Mouse (Mus musculus) CD8-positive naive resting alpha-beta T cell, adult 2 months (primary cell): ENCODE measurements around the gene Med1.
"Not testable (repeated sequence)": the region's sequence is repeated elsewhere in the genome, so short reads cannot be mapped to it uniquely, and the experiment has no call there.

Experiments
- DNase-seq, 2 experiments: peaks; one replicate each; pipeline ENCODE4 v3.0.0; 2022; ENCODE audit warnings: low read depth in 2 of 2, low spot score in 2 of 2

Med1 gene

DNA sequence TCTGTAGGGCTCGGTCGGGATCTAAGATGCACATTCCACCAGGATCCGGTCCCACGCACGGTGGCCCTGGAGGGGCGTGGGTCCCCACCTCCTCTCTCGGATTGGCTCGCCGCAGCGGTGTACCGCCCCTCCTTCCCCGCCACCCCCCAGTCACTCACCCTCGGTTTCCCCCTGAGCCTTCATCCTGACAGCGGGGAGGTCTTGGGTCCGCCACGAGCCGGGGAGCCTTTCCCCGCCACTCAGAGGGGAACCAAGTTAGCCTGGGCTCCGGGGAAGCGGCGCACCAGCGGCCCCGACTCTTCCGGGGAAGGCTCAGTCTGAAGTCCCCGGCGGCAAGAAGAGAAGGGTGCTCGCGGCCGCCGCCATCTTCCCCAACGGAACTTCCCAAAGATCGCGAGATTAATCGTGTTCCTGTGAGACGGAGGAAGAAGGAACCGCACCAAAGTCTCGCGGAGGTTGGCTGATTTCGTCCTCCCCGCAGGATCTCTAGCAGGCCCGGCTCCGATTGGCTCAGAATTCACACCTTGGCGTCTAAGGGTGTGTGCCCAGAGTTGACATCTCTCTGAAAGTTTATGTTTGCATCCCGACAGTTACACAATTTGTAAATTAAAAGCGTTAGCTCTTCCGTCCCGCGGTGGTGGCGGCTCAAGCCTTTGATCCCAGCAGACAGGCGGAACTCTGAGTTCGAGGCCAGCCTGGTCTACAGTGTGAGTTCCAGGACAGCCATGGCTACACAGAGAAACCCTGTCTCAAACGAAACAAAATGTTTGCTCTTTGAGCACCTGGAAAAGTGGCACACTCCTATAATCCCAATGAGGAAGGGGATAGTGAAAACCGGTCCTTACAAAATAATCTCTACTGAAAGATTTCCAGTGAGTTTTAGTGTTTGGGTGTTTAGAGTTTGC is at the start of gene Med1:
Gene Med1 (minus strand): TSS at position 393 of the 905 bp plus-strand sequence.
- DNase-seq: peak; percentile 91 to 96

DNA sequence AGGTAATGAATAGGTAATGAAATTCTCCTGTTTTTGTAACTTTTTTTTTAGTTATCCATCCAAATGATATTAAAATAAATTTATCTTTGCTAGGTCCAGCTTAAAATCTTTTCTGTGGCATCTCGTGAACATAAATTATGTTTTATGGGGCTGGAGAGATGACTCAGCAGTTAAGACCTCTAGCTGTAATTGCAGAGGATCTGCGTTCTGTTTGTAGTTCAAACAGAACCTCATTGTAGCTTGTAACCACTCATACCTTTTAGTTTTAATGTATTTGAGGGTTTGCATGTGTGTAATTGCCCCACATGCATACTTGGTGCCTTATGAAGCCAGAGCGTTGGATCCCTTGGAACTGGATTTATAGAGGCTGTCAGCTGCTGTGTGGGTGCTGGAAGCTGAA is 45.9 kb upstream of the Med1 start:
- no peak for DNase-seq

- no peak for DNase-seq
Observed at GRCm38 (mm10) chr11:98238416-98238815, 45.3 kb upstream of the Med1 start.

DNA sequence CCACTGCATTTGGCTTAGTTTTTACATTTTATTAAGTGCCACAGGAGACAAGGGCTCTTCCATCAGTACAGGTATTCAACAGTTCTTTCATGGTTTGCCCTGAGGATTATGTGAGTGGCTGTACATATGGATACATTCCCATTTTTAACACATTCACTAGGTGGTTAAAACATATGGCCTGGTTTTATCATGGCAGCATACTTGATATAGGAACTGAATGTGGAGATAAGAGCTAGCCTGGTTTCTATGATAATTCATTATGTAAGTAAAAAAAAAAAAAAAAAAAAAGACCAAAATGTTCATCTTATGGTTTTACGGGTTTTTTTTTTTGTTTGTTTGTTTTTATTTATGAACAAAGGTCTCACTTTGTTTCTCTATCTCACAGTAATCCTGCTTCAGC is 33.3 kb upstream of the Med1 start:
- DNase-seq: no peak

GRCm38 (mm10) chr11:98213311-98213710 is 20.2 kb upstream of the Med1 start:
- no peak for DNase-seq

- not testable (repeated sequence) for DNase-seq
Observed at GRCm38 (mm10) chr11:98209661-98210060, 16.6 kb upstream of the Med1 start.

DNA sequence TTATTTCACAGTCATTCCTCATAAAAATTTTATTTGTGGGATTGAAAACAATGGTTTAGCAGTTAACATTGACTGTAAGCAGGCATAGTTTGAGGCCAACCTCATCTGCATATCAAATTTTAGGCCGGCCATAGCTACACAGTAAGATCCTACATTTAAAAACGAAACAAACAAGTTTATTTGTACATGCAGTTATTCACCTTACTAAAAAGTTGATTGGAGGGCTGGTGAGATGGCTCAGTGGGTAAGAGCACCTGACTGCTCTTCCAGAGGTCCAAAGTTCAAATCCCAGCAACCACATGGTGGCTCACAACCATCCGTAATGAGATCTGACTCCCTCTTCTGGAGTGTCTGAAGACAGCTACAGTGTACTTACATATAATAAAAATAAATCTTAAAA is 13.2 kb upstream of the Med1 start:
- not testable (repeated sequence) for DNase-seq

DNA sequence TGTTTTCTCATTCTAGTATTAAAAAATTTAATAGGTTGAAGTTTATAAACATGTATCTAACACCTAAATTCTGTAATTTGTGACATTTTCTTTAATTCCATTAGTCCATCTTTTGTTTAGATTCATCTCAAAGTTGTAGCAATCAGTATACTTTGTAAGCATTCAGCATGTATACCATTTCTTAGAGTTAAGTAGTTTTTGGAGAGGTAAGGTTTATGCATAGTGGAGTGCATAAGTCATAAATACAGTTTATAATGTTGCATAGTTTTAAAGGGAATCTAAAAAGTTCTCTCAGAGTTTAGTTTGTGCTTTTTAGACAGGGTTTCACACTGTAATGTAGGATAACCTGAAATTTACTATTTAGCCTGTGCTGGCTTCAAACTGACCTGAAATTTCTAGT is 12.4 kb upstream of the Med1 start:
- DNase-seq: no peak

- DNase-seq: no peak
Observed at GRCm38 (mm10) chr11:98203931-98204421, 10.9 kb upstream of the Med1 start.

GRCm38 (mm10) chr11:98203351-98203911 is 10.3 kb upstream of the Med1 start:
- peak; percentile 25 to 31 for DNase-seq

DNA sequence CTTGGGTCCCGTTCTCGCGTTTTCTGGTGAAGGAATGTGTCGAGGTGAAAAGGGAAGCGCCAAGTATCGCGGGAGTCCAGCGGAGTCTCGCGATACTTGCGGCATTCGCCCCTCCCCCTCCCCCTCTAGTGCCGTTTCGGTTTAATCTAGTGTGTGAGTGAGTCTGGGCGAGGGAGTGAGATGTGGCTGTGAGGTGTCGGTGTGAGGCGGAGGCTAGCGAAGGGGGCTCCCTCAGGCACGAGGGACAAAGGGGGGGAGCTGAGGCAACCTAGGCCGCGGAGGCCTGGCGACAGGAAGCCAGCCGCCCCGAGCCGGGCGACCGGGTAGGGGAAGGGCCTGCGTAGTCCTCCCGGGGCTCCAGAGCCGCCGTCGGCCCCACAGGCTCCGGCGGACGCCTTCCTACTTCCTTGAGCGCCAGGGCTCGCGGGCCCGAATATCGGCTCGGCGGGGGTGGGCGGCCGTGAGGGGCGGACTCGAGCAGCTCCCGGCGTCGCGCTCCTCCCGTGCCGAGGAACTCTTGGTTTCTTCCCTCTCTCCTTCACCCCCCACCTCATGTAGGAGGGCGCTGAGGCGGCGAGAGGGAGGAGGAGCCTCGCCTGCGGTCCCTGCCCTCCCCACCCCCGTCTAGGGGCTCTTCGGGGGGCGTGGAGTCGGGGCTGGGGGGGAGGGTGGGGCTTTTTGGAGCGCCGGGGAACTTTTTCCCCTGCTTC is 9.7 kb upstream of the Med1 start, which contains the start of gene Cdk12:
Gene Cdk12 (plus strand): TSS at position 419 of the 710 bp plus-strand sequence.
- peak; percentile 95 to 97 for DNase-seq

GRCm38 (mm10) chr11:98201791-98202640 is 8.9 kb upstream of the Med1 start:
- DNase-seq: peak; percentile 26 to 33

- DNase-seq: no peak
Observed at GRCm38 (mm10) chr11:98190820-98191219, 2.3 kb downstream of the Med1 start.

DNA sequence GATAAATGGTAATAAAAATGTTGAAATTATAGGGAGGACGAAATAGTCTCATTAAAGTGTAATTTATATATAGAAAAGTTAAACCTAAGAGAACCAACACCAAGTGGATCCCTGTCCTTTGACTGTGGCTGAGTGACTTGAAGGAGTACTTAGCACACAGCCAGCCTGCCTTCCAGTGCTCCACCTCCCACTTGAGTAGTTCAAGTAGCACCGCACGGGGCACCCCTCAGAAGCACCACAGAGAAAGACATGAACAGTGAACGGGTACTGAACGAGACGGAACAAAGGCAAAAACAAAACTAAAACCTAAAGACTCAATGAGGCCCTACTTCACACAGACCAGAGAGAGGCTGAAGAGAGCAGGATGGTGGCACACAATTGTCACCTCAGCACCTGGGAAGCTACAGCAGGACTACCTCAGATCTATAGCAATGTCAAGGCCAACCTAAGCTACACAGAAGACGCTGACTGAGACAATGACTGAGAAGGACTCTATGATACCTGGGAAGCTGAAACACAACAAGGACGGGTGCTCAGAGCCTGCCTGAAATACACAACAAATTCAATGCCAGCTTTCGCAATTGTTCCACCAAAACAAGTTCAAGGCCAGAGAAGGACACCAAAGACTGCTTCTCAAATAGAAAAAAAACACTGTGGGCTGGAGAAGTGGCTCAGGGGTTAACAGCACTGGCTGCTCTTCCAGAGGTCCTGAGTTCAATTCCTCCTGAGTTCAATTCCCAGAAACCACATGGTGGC is 5.3 kb downstream of the Med1 start:
- no peak for DNase-seq

- DNase-seq: not testable (repeated sequence)
Observed at GRCm38 (mm10) chr11:98182149-98182548, 10.9 kb downstream of the Med1 start.

DNA sequence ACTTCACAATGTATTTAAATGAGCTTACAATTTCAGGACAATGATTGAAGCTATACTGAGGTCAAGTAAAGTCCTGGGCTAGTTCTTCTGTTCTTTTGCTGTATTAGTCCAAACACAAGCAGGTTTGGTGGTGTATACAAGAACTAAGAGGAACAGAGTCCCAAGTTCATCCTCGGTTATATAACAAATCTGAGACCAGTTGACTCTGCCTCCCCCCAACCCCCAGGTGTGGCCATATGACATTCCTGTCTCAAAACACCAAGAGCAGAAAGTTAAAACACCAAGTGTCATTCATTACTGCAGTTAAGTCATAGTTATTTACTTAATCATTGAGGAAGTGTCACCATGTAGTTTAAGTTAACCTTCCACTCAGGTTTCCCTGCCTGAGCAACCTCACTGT is 24.7 kb downstream of the Med1 start:
- no peak for DNase-seq

DNA sequence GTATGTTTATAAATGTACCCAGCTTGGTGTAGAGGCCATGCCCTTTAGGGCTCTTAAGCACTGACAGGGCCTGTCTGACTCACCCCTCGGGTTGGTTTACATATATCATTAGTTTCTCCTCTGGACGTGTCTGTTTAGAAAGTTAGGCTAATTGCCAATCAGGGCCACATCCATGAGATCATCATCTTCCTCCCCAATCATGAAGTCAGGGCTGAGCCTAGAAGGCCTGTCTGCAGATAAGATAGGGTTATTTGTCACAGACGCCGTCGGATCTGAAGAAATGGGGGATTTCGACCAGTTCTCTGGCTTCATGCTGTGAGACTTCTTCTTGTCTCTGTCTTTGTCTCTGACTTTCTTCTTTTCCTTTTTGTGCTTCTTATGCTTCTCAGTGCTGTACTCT is 38.0 kb downstream of the Med1 start:
- DNase-seq: no peak

DNA sequence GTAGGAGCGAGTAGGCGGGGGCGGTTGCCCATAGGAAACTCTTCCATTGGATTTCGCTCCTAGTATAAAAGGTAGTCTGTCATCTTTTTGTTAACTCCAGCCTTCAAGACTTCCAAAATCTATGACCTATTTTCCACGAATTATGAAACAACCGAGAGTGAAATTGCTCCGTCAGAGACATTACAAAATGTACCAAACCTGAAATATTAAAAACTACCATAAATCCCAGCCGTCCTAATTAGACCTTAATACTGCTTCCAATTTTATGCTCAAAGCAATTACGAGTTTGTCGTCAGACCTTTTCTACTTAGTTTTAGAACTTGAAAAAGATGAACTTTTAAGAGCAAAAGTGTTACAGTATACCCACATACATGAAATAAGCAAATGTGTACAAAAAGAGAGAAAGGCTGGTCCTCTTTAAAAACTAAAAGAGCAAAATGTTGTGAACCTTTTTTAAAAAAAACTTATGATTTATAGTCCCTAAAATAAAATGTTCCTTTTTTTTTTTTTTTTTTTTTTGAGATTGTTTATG is 42.4 kb downstream of the Med1 start:
- DNase-seq: no peak

- peak; percentile 73 to 74 for DNase-seq
Observed at GRCm38 (mm10) chr11:98149786-98150624, 43.1 kb downstream of the Med1 start, which contains the start of gene Fbxl20. Gene Fbxl20, minus strand, starts transcription at chr11:98150403.
